Mouse (Mus musculus): ENCODE data around the gene Pla2g2e.
"Not testable (repeated sequence)": the region's sequence is repeated elsewhere in the genome, so short reads cannot be mapped to it uniquely, and the experiment has no call there.

The Pla2g2e gene

DNA sequence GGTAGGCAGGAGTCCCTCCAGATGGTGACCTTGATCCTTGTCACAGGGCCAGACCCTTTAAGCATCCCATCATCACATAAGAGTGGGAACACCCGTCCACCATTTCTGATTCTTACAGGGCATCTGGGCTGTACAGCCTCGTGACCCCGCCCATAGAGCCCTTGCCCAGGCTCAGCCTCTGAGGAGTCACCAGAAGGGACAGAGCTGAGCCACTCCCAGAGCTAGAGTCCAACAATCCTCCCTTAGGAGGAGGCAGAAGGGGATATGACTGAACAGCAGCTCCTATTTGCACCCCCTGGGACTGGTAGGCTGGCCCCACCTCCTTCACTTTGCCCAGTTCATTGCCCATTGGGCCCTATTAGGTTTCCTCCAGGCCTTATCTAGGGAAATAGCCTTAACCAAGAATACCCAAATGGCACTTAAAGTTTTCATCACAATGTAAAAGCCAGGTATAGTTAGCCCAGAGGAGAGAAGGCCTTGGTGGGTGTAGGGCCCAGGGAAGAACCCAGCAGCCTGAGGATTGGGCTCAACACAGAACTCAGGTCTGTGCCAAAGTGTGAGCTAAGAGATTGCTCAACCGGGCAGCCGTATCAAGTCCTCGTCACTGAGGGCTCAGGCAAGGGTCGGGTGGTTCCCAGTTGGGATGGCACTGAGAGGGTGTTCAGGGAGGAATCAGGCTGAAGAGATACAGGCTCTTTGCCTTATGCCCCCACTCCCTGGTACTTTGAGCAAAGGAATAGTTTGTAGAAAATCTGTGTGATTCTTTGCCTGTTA, 3.3 kb downstream of the Pla2g2e start:
- DNase-seq (ENCODE audit: low read depth, low spot score) = no peak

DNA sequence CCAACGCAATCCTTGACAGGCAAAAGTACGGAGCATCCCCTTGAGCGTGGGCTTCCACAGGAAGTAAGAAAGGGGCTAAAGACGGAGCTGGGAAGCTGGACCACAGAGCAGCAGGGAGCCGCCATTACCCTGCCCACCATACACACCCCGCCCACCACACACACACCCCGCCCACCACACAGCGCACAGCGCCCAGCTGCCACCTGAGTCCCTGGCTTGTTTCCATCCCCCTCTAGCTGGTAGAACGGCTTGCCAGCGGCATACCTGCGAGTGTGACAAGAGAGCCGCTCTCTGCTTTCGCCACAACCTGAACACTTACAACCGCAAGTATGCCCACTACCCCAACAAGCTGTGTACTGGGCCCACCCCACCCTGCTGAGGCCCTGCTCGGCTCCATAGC, 4.4 kb downstream of the Pla2g2e start:
- DNase-seq (ENCODE audit: low read depth, low spot score) = no peak

DNA sequence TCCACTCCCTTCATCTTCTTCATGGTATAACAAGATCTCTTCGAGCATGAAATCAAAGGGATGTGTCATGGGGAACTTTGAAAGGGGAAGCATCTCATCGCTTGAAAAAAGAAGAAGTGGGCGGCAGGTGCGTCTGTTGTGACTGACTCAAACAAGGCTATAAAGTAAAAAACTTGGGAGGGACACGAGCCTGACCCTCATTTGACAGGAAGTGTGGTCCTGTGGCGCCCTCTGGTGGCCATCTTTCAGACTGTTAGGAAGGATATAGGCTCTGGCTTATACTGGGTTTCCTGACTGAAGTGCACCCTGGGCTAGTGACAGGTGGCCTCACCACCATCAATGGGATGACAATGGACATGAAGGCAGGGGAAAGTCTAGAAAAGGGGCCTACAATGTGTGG, 6.5 kb downstream of the Pla2g2e start:
- peak; percentile 87 for DNase-seq (ENCODE audit: low read depth, low spot score)

GRCm38 (mm10) chr4:138889165-138889564, 11.4 kb downstream of the Pla2g2e start:
- no peak for DNase-seq (ENCODE audit: low read depth, low spot score)

DNA sequence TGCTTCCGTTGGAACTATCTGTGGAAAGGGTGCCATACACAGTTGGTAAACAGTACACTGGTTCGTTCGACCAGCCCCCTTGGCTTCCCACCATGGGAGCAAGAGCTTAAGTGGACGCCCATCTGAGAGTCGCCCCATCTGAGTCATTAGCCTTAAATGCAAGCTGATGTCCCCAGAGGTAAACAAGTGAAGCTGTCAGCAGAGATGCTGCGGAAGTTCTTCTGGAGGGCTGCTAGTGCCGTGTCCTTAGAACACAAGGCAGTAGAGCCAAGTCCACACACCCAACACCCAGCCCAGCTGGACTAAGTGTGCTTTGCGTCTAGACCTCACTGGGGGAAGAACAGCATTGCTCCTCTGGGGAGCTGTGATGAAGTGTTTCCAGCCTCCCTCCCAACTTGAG, 11.9 kb downstream of the Pla2g2e start:
- no peak for DNase-seq (ENCODE audit: low read depth, low spot score)

DNA sequence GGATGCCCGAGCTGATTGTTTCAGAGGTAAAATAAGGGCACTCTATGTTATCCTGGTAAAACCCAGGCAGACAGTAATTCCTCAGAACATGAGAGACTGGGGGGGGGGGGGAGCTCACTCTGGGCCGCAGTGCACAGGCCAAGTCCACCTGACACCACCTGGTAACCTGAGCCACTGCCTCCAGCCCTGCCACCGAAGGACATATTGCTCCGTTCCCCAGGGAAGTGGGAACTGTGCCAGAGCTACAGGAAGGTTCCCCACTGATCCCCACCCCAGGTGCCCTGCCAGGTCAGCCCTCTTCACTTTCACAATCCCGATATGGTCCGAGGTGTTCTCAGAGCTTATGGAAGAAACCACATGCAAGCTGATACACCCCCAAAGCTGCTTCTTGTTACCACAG, 14.9 kb downstream of the Pla2g2e start:
- DNase-seq (ENCODE audit: low read depth, low spot score) = no peak

GRCm38 (mm10) chr4:138893789-138894188, 16.0 kb downstream of the Pla2g2e start:
- DNase-seq (ENCODE audit: low read depth, low spot score) = not testable (repeated sequence)

DNA sequence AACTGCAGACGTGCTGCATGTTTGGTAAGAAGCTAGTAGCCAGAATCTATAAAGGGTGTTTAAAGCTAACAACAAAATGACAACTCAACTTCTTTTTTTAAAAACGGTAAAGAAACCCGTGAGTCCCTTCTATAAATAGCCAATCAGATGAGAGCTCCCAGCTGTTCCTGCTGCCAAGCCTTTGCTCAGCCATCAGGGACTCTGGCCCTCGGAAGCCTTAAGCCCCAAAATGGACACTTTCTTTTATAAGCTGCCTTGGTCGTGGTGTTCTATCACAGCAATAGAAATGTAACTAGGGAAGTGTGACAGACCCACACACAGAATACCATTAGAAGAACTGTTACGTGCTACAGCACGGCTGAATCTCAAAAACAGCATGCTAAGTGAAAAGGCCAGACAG, 21.6 kb downstream of the Pla2g2e start:
- no peak for DNase-seq (ENCODE audit: low read depth, low spot score)

DNA sequence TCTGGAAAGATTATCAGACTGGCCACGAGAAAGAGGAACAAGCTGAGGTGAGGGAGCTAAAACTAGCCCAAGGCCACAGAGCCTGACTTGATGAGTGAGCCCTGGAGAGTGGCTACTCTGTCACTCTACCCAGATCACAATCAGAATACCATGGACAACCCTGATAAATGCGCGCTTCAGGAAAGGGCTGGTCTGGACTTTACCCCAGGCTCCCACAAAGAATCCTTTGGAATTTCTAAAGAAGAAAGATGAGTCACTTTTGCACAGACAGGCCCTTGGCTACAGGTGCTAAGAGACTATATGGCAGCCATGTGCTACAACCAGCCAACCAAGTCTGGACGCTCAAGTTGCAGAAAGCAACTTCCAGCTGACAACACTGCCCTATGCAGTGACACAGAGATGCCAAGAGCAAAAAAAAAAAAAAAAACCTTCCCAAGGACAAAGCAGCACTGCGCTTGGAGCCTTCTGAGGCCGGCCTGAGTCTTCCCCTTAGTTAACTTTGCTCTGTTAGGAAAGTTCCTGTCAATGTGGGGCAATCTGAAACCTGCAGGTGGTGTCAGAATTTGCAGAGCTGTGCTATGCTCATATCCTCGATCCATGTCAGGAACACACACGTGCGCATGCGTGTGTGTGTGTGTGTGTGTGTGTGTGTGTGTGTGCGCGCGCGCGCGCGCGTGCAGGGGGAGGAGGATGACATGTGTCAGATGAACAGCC, 28.0 kb downstream of the Pla2g2e start:
- DNase-seq (ENCODE audit: low read depth, low spot score) = no peak

DNA sequence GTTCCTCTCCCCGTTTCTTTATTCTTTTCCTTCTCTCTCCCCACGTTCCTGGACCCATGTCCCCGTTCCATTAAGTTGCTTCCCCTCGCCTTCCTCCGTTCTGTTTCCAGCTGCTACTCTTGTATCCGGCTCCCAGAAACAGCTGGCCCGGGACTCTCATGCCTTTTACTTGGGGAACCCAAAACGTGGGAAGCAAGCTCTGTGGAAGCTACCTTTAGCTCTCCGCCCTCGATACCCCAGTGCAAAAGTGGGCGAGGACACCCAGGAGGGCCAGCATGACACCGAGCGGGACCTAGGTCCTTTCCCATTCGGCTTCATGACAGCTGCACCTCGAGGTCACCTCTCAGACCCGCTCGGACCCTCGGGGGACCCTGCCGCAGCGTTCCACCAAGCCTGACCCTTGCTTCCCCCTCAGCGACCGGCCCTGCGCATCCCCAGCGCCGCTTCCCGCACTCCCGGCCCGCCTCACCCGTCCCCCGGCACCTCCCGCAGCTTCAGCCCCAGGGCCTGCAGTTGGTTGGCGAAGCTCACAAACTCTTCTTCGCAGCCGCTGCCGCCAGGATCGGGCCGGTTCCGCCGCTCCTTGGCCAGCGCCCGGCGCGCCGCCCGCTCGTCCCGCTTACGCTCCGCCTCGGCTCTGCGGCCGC, 35.5 kb downstream of the Pla2g2e start:
- DNase-seq (ENCODE audit: low read depth, low spot score) = peak; percentile 11

- peak; percentile 97 for DNase-seq (ENCODE audit: low read depth, low spot score)
These were observed 36.1 kb downstream of the Pla2g2e start, which contains the start of gene Otud3 for GRCm38 (mm10) chr4:138913797-138914196. Gene Otud3, minus strand, starts transcription at chr4:138913945.

- DNase-seq (ENCODE audit: low read depth, low spot score) = no peak
These were observed 39.5 kb downstream of the Pla2g2e start for GRCm38 (mm10) chr4:138917282-138917681.

GRCm38 (mm10) chr4:138921254-138922130, 43.8 kb downstream of the Pla2g2e start:
- DNase-seq (ENCODE audit: low read depth, low spot score) = no peak

- peak; percentile 89 for DNase-seq (ENCODE audit: low read depth, low spot score)
These were observed 44.4 kb downstream of the Pla2g2e start for GRCm38 (mm10) chr4:138922131-138922459.

- no peak for DNase-seq (ENCODE audit: low read depth, low spot score)
These were observed 47.8 kb downstream of the Pla2g2e start for GRCm38 (mm10) chr4:138925561-138925960.

Measured in mesoderm, embryonic 11.5 days (tissue).